Mouse (Mus musculus) bone marrow, adult 2 months (tissue): ENCODE data around the gene Plcb1.

Experiments
- CTCF ChIP-seq: fragments of 200-500 bp; IDR thresholded peaks from 2 replicates; pipeline ENCODE4 v1.5.1; 2011; ENCODE audit warnings: low read length, control low read depth; ENCODE audit not compliant: control insufficient read depth, insufficient read depth
- POLR2A ChIP-seq: fragments of 200-500 bp; IDR thresholded peaks from 2 replicates; pipeline ENCODE4 v1.6.1; 2011; ENCODE audit warnings: low read depth, mild to moderate bottlenecking, control low read depth, low read length, borderline replicate concordance; ENCODE audit not compliant: control insufficient read depth

DNA sequence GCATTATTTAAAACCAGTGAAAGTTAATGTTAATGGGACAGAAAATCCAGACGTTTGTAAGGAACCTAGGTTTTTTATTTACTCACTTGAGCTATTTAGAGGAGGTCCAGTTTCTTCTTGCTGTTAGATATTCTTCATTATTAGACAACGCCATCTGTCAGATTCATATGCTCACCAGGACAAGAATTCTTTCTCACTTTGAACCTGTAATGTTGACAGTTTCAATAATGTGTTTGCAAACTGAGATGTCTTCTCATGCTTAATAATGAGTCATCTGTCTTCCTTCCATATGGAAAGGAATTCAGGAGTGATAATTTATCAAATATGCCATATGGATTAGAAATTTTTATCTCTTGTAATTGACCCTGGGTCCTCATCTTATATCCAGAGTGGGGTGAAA, 711.4 kb downstream of the Plcb1 start:
- TF ChIP-seq CTCF (no peak), POLR2A (no peak)
